Mouse (Mus musculus) right cerebral cortex, adult 2 months (tissue): ENCODE measurements at regions not wholly inside any gene's neighbourhood (a gene's known extent, or its start where the extent isn't known, plus 50 kb on each side); places are given as distances from the start of the nearest gene placed in this dataset.

Experiments used
- DNase-seq, 2 experiments: peaks; one replicate each; pipeline ENCODE4 v3.0.0; 2021 to 2022; ENCODE audit warnings: low spot score in 2 of 2

GRCm38 (mm10) chr14:94691176-94691575, 800.7 kb upstream of the Pcdh9 start:
- DNase-seq: no peak

GRCm38 (mm10) chr14:94677716-94678115, 787.2 kb upstream of the Pcdh9 start:
- no peak for DNase-seq

DNA sequence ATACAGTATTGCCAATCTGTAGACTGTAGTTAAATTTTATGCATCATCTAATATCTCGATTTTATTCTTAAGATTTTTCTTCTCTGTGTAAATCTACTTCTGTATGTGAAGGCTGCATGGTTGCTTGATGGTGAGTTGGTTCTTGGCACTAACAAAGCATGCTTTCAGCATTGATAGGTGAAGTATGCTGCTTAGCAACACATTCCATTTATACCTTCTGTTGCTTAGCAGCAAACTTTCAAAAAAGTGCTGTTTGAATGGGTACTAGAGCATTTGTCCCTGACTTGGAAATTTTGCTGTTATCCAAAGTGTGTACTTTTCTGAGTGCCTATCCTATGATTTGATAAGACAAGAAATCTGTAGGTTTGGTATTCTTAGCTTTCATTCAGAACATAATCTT, 763.1 kb upstream of the Pcdh9 start:
- DNase-seq: peak in 1 of 2 experiments; percentile 6

DNA sequence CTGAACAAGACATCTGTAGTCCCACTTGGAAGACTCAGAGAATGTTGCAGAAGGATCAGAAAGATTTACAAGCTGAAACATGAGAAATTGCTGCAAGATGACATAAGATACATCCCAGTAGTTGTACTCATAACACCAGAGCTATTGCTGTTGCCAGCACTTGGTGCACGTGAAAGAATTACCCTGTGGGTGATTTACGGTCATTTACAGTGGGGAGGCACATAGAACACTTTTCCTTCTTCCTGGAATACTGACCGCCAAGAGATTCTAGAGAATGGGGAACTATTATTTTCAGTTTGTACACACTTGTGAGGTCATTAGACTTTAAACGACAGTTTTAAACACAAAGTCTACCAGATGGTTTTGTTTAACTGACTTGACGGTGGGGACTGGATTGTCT, 724.5 kb upstream of the Pcdh9 start:
- no peak for DNase-seq
